Mouse (Mus musculus) lung, postnatal 4 days (tissue): Measurements from ENCODE around the gene Hdac11.
"Not testable (repeated sequence)": the region's sequence is repeated elsewhere in the genome, so short reads cannot be mapped to it uniquely, and the experiment has no call there.

ENCODE experiments used
- DNase-seq, 2 experiments: peaks; one replicate each; pipeline ENCODE4 v3.0.0; 2021

Hdac11 gene

DNA sequence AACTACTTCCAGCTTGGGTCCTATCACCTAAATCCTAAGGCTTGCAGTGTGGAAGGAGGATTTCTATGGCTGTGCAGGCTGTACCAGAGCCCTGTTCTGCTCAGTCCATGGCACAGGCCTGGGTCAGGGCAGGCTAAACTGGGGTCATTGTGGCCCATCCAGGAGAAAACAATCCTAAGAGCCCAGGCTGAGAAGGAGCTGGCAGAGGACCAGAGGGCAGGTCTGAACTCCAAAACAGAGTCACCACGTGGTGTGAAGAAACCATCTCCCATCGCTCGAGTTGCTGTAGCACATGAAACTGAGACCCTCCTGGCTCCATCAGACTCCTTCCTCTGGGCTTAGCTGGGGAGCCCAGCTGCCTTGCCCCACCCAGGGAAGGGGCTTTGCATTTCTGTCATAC lies 48.9 kb downstream of the Hdac11 start:
- DNase-seq: no peak

DNA sequence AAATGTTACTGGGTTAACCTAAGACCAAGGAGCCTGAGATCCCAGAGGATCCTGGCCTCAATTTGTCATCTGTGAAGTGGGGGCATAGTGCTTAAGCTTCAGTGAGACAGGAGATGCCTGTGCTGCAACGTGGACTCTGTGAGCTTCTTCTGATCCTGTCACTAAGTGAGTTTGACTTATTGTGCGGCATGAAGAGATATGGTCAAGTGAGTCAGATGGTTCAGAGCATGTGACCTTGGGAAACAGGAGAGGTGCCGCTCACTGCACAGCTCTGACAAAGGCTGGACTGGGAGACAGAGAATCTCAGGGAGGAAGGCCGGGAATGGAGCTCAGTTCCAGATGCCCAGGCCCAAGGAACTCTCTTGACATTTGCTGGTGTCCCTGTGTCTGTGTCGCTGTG lies 49.3 kb downstream of the Hdac11 start:
- DNase-seq: no peak

DNA sequence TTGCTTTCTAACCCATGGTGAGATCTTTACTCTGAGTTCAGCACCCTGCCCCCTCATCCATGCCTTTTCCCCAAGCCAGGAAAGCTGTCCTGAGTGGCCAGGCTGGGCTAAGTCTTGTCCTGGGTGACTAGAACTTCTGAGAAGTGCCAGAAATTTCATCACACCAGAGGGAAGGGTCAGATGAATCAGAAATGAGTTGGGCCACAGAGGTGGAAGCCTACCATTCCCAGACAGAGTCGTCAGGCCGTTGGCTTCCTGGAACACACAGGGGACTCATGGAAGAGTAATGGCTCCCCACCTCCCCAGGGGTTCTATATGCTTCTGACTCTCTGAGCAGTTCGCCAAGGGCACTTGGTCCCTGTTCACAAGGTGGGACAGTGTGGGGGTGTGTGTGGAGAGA lies 51.0 kb downstream of the Hdac11 start:
- DNase-seq: no peak

DNA sequence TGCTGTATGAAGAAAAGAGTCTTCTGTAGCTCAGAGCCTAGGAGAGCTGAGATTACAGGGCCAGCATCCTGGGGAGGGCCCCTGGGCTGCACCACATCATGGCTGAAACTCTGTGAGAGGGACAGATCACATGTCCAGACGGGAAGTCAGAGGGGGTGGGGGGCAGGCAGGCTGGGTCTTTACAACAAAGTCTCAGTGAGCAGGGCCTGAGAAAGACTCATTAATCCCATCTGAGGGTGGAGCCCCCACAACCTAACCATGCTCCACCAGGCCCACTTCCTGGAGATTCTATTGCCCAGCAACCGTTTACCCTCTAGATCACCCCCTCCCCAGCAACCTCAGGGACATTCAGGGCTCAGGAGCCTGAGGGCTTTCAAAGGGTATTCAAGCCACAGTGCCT lies 53.3 kb downstream of the Hdac11 start:
- peak in 1 of 2 experiments; percentile 18 for DNase-seq

DNA sequence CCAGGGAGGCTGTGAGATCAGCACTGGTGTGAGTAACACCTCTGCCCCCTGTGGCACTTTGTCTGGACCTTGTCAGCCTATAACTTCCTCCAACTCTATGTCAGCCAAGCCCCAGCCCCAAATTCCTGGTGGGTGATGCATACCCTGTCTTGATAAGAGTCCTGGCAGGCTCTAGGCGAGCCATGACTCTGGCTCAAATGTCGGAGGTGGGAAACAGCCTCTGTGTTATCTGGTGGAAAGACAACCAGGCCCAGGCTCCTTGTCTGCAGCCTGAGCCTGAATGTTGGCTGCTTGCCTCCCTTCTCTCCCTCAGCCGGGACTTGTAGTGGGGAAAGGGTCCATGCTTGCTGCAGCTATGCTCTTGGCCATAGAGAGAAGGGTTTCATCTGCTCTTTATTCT lies 54.4 kb downstream of the Hdac11 start:
- no peak for DNase-seq

DNA sequence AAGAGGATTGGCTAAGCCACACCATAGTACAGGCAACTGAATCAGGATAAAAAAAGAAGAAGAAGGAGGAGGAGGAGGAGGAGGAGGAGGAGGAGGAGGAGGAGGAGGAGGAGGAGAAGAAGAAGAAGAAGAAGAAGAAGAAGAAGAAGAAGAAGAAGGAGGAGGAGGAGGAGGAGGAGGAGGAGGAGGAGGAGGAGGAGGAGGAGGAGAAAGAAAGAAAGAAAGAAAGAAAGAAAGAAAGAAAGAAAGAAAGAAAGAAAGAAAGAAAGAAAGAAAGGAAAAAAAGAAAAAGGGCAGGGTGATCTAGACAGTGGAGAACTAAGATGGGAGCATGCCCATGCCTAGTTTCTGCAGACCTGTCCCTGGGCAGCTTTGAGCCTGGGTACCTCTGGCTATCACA lies 55.7 kb downstream of the Hdac11 start, which contains the start of gene Fbln2:
TSS of gene Fbln2 (plus strand) at position 301 of the 400 bp plus-strand sequence.
- not testable (repeated sequence) for DNase-seq

DNA sequence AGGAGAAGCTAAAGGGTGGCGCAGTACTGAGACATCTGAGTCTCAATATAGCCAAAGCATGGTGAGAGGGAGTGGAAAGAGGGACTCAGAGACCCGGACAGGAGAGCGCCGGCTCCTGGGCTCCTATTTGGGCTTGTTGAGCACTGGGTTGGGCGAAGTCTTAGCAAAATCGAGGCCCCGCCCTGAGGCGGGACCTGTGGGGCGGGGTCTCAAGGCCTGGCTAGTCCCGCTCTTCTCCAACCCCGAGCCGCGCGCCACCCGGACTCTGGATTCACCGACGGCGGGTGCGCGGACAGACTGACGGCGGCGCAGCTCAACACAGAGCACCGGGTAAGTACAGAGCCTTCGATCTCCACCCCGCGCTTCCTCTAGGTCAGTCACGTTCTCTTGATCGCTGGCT lies 56.1 kb downstream of the Hdac11 start:
- peak; percentile 67 to 77 for DNase-seq

DNA sequence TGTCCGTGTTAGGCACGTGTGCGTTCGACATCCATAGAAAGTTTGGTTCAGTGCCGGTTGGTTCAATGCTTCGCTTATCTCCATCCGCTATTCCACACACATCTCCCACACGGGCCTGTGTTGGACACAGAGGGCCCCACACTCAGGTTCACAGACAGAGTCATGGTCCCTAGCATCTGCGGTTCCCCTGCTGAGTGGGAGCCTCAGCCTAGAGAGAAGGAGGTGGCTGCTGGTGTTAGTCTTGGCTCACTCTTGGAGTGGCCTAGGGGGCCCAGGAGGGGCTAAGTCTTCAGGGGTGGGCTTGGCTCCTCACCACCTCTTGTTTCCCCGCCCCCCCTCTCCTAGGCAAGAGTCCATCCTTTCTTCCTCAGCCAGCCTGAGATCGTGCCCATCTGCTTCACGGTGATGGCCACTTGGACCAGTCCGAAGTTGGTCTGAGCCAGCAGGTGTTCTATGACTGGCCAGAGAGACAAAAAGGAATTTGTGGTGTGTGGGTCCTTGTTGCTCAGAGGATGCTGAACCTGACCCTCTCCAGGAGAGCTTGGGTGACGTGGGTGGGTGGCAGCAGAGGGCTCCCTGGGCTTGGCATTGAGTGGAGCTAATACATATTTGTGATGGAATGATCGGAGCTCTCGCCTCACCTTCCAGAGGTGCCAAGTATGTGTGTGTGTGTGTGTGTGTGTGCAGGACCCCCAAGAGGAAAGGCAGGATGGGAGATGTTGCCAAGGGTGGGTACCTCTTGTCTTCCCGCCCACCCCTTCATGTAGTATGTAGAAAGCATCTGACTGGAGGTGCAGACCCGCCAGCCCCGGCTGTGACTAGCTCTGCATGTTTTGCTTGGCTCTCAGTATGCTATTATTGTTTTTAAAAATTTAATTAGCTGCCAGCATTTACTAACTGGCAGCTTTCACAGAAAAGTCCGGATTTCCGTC lies 57.1 kb downstream of the Hdac11 start:
- no peak for DNase-seq

DNA sequence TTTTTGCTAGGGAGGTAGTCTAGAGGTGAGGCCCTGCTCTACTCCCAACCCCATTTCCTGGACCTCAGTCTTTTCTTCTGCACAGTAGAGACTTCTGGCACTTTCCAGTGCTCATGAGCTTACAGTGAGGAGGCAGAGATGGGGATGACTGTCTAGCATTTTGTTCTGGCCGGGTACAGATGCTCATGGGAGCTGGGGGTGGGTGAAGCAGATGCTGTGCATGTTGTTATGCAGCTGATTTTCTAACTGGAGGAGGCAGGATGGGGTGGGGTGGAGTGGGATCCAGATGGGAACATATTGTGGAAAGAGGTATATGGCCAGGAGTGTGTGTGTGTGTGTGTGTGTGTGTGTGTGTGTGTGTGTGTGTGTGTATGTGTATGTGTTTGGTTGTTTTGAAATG lies 59.0 kb downstream of the Hdac11 start:
- no peak for DNase-seq

DNA sequence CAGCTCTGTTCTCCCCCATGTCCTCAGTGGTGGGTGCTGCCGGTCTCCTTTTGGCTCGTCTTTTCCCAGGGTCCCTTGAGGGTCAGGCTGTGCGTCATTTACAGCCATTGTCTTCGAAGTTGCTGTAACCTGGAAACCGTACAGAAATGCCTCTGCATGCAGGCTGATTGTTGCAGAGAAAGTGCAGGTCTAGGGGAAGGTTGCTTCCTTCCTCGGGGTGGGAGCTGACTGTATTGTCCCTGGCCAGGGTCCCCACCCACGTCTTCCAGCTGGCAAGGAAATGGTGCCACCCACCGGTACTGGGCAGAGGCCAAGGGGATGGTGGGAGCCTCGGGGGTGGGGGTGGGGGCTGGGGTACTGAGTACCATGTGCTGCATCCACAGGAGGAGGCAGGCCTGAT lies 62.0 kb downstream of the Hdac11 start:
- peak; percentile 55 to 78 for DNase-seq

DNA sequence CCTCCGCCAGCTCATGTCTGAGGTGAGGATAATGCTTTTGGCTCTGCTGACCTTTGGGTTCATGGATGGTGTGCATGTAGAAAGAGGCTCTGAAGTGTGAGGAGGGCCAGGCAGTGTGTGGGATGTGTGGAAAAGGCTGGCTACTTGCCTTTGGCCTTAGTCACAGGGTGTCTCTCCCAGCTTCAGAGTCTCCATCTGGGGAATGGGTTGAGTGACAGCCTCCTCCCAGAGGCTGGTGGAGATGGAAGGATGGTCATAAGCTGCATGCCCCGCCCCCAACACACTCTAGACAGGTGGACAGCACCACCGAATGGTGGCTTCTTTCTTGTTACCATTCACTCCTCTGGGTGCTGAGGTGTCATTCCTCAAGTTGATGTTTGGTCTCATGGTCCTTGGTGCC lies 62.4 kb downstream of the Hdac11 start:
- no peak for DNase-seq

DNA sequence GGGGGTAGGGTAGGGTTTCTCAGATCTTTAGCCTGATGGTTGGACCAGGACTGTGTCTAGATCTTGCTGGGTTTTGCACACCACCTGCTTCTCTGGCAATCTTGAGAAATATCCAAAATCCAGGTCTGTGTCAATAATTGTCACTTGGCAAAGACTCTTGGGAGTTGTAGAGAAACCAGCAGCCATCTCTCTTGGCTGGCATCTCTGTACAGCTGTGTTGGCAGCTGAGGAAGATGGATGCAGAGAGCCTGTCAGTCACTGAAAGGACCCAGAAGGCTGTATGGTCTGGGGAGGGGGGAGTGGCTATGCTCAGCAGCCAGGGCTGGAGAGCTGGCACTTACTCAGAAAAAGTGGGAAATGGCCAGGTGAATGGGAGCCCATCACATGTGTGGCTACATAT lies 63.6 kb downstream of the Hdac11 start:
- no peak for DNase-seq

DNA sequence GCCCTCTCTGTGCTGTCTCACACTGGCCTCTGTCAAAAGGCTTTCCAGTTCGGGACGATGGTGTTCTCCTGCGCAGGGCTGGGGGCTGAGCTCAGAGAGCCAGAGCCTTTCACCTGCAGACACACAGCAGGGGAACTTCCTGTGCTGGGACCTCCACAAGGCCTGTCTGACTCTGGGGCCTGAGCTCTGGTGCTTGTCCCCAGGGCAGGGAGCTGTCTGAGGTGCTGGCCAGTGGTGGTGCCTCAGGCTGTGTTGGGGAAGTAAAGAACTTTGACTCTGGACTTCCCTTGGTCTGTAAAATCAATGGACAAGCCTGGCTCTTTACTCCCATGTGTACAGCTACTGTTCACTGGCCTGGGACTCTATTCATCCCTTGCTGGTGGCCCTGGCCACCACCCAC lies 64.6 kb downstream of the Hdac11 start:
- peak; percentile 48 to 50 for DNase-seq

DNA sequence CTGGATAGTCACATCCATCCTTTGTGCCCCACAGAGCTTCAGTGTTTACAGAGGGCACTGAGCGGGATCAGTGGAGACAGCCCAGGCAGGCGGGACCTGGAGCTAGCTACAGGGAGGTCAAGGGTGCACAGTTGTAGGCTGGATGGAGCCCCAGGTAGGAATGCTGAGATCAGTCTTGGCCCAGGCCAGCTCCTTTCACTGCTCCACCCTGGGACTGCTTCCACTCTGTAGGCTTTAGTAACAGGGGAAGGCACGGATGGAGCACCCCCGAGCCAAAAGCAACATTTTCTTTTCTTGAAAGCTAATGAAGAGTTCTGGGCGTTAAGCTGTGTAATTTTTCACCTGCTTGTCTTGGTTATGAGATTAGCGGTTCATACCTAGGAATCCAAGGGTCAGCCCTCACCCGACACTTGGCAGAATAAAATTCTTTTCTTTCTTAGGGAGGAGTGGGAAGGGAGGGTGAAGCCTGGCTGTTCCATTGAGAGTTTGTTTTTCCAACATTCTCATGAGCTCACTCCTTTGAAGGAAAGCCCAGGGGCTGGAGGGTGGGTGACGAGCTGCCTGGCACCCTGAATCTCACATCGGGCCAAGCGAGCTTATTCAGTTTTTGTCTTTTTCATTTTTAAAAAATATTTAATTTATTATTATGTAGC lies 66.4 kb downstream of the Hdac11 start:
- no peak for DNase-seq
